Mouse (Mus musculus): ENCODE data around the gene U2surp.

Gene U2surp

DNA sequence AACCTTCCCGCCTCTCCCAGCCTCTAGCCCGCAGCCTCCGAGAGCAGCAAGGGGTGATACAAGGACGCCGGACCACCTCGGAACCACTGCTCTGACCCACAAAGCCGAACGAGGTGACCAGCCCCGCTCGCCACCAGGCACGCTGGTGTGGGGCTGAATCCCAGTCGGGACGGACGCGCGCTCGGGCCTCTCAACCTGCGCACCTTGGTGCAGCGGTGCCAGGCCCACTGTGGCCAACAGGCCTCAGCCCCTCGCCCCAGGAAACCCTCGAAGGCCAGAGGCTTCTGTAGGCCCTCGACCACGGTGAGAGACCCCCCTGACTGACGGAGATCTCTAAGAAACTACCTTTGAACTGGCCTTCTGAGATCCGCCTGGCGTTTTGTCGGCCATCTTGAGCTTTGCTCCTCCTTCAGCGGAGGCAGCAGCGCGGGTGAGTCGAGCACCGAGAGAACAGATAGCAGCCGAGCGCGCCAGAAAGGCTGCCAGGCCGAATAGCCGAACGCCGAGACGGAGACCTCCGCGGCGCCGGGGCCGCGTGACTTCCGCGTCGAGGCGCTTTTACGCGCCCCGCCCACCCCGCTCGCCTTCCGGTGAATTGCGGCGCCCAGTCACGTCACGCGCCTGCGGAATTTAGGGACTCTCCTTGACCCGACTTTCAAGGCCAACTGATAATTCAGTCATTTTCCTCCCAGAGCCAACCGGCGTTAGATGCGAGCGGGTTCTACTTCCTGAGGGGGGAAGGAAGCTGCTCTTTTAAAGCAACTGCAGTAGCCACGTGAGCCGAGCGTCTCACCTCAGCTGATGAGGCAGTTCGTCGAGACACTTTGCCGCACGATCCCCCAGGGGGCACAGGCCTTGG is at the start of gene U2surp:
Gene U2surp, minus strand, starts transcription at position 525 of the 859 bp plus-strand sequence.
- peak; percentile 94 to 96 for DNase-seq (ENCODE audit: low spot score in 2 of 2)

DNA sequence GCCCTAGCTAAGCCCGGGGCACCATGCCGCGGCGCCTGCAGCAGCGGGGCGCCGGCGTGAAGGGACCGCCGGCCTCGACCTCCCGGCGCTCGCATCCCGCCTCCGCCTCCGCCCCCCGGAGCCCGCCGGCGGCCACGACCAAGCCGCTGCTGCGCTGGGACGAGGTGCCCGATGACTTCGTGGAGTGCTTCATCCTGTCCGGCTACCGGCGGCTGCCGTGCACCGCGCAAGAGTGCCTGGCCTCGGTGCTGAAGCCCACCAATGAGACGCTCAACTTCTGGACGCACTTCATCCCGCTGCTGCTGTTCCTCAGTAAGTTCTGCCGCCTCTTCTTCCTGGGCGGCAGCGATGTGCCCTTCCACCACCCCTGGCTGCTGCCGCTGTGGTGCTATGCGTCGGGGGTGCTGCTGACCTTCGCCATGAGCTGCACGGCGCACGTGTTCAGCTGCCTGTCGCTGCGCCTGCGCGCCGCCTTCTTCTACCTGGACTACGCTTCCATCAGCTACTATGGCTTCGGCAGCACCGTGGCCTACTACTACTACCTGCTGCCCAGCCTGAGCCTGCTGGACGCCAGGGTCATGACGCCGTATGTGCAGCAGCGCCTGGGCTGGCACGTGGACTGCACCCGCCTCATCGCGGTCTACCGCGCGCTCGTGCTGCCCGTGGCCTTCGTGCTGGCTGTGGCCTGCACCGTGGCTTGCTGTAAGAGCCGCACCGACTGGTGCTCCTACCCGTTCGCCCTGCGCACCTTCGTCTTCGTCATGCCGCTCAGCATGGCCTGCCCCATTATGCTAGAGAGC is 48.3 kb upstream of the U2surp start:
- peak; percentile 27 to 64 for DNase-seq (ENCODE audit: low spot score in 2 of 2)

DNA sequence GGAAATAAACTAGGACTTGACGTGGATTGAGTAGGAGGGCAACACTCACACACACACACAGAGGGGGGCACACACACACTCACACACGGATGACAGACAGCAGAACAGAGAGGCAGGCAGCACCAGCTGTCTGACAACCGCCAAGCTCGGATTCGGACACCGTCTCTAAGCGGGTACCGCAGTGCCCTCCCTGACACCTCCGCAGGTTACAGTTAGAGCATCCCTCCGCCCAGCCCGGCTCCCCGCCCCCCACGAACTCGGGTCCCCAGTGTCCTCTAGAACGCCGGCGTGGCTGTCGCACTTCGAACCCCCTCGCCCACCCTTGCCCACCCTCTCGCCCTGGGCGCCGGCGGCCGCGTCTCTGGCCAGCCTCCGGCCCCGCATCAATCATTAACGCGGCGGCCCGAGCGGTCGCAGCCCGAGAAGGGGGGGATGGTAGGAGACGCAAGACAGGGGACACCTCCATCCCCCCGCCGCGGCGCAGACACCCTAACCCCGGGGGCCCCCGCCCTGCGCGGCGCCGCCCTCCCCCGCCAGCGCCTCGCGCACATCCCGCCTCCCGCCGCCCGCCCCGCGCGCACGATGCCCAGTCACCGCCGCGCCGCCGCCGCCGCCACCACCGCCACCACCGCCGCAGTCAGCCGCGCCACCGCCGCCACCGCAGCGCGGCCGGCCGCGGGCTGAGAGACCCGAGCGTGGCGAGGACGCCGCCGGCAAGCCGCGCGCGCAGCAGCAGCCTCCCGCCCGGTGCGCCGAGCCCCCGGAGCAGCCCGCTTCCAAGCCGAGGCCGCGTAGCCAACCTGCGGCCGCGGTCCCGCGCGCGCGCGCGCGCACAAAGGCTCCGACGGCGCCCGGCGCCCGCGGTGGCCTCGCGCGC is 47.5 kb upstream of the U2surp start, which contains the start of gene Paqr9:
Gene Paqr9, plus strand, starts transcription at position 599 of the 877 bp plus-strand sequence.
- DNase-seq (ENCODE audit: low spot score in 2 of 2), result no peak

DNA sequence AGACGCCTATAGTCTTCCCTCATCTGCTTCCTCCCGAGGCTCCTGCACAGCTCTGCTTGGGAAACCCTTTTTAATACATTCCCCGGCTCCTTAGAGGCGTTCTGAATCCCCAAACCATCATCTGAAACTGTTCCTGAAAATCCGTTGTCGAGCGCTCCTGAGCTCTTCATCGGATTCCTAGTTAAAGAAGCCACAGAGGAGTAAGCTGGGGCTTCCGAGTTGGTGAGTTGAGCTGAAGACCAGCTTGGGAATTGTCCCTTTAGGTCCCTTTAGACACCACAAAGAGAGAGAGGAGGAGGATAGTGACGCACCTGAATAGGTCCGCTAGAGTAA is 46.9 kb upstream of the U2surp start:
- DNase-seq (ENCODE audit: low spot score in 2 of 2), result peak in 1 of 2 experiments; percentile 54

DNA sequence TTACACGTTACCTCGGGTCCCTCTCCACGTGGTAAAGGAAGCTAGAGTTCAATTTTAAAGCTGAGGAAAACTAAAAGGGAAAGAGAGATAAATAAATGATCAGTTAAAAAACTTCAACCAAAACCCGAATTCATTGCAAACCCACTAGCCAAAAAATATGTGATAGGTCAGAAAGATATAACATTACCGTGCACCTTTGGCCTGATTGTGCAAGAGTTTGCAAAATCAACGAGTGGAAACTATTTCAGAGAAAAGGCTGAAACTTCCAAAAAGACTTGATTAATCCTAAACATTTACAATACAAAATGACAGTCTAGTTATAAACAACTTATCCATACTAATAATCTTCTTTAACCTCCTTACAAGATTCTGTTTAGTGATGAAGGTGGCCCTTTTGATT is 45.9 kb upstream of the U2surp start:
- DNase-seq (ENCODE audit: low spot score in 2 of 2), result no peak

DNA sequence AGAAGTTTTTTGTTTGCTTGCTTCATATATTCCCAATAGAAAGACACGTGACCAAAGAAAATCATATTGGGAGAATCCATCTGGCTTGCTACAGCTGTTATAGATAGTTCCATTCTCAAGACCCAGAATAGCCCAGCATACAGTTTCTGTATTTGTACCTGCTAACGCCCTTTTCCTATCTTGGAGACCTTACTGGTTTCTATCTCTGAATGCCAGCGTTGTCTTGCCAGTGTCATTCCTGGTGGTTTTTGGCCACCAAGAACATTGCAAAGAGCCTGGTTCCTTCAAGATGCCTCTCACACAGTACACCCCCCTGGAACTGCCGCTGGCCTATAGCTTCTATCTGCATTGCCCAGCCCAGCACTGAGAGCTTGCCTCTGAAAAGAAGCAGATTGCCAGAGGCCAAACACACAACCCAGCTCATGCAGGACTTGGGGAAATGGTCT is 44.3 kb upstream of the U2surp start:
- no peak for DNase-seq (ENCODE audit: low spot score in 2 of 2)

DNA sequence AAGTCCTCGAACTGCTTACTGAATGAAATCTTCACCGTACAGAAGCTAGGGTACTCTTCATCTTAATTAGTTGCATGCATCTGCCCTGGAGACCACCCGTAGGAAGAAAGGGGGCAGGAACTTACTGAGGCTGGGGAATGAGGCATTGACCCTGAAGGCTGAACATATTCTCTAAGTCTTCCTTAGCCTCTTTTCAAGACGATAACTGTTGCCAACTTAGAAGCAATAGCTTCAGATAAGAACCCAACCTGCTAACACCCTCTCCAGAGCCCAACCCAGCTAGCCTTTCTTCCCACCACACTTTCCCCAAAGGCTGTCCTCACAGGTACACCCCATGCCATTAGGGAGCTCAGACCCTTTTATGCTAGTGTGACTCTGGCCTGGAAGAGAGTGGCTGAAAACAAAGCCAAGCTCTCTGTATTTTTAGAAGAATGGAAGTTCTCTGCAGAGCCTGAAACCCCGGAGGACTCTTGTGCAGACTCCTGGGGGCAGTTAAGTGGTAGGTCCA is 43.5 kb upstream of the U2surp start:
- no peak for DNase-seq (ENCODE audit: low spot score in 2 of 2)

DNA sequence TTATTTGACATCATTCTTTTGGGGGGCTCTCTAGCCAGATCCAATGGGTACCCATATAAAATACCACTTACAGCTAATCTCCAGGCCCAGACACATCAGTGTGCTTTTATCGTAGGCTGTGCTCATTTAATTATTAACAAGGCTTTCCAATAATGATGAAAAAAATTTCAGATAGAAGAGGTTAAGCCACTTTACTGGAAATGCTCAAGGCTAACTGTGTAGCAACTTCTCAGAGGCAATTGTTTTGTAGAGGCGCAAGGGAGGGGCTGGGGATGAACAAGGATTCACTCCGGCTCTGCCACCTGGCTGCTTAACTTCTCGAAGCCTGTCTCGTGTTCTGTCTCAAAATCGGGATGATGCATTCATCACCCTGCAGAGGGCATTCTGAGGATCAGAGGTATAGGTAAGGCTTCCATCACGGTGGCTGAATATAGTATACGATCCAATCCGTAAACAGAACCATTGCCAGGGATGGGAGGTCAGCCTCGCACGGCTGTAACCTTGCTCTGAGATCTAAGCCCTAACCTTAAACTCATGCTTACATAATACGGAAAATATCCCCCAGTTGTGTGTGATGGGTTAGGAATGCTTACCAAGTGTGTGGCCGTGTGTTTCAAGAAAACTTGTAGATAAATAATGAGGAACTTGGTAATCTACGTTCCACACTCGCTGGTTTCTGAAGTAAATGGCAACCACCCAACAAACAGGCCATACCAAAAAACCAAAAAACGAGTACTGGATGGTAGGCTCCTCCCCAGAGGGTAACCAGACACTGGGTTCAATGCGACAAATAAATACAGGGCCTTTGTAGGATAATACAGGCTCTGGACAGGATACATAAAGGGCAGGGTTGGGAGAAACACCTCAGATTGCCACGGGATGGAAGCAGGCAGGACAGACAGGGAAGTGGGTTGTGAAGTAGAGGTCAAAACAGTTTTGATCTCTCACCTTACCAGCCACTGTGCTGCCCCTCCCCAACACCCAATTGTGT is 42.7 kb upstream of the U2surp start:
- DNase-seq (ENCODE audit: low spot score in 2 of 2), result no peak

DNA sequence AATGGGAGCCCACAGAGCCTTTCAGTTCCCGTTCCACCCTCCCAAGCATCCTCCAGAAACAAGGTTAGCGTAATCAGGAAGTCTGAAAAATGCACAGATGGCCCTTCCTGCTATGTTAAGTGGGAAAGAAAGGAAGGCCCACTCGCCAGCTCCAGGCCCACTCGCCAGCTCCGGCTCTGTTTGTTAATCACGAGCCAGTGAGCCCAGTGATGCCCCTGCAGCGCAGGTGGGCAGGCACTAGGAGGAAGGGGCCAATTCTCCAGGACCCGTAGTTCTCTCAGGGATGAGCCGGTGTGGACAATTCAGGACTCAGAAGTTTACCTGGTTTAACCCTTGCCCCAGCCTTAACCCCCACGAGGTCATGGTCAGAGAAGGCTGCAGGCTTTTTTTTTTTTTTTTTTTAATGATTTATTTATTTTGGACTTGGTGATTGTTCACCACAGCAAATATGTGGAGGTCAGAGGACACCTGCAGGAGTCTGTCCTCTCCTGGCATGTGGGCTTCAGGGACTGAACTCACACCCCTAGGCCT is 40.4 kb upstream of the U2surp start:
- peak in 1 of 2 experiments; percentile 39 for DNase-seq (ENCODE audit: low spot score in 2 of 2)

DNA sequence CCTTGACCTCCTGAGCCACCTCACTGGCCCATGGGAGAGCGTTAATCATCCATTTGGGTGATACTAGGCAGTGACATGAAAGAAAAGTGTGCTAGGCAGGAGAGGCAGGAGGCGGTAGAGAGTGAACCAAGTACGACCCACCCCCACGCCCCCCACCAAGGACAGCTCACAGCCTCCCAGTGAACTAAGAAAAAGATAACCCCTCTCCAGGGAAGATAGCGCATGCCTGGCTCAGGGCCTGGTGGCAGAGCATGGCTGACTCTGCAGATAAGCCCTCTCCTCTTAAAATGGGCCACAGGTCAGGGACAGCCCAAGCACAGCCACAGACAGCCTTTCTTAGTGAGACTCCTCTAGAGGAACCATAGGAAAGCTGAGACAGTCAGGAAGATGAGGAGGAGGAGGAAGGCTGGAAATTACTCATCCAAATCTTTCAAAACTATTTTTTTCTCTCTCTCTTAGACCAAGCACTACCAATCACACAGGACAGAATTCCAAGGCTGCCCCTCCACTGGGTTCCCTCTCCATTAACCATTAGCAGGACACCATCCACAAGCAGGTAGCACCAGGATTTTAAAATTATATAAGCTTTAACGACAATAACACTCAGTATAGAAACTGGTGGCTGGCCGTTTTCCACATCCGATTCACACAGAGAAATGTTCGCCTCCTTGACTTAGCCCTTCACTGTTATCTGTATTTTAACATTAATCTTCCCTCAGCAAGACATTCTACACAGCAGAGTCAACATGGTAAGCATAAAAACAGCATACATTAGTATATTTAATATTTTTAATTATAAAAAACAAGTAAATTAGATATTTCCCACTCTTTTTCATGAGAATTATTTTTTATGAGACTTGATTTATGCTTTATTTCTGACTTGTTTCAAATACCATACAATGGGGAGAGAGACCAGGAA is 39.3 kb upstream of the U2surp start:
- no peak for DNase-seq (ENCODE audit: low spot score in 2 of 2)

DNA sequence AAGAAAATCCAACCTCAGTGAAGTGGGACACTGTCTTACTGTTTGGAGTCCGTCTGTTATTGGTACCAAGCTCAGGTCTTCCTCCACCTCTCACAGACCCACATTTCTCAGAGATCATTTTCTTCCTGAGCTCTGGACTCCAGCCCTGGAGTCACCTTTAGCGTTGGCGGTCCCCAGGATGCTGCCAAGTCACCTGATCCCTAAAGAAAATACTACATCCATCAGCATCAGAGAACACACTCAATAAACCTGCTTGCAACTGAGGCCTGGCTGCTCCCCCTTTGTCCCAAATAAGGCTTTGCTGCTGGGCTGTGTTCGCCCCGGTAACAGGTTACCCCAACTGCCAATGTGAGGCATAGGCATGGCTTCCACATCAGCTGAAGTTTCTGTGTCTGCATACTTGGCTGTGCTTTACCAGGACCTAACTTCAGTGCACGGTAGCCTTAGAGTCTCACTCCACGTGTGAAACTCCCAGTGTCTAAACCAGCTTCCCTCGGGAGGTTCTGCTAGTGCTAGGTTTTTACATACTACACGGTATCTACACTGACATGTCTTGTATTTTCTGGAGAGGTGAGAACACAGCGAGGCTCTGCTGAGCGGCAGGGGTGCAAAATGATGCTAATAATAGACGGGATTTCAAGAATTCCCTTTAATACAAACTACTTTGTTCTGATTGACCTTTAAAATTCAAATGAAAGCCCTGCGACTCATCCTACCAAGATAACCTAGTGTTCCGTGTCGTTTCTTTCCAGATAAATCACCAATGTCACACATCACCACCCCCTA is 38.0 kb upstream of the U2surp start:
- DNase-seq (ENCODE audit: low spot score in 2 of 2), result no peak

DNA sequence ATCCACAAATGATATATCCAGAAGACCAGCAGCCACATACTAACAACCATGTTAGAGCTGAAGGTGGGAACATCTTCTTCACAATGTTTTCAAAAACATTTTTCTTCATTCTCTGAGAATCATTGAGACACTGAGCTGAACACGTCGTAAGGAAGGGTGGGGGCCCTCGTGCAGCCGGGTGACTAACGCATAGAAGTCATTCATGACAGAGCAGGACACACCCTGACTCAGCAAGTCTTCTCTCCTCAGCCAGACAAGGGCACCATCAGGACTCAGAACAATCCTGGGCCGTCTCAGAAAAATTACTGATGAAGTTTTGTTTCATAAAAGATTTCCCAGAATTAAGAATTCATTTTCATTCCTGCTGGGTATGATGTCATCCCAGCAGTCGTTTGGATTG is 34.9 kb upstream of the U2surp start:
- DNase-seq (ENCODE audit: low spot score in 2 of 2), result no peak

DNA sequence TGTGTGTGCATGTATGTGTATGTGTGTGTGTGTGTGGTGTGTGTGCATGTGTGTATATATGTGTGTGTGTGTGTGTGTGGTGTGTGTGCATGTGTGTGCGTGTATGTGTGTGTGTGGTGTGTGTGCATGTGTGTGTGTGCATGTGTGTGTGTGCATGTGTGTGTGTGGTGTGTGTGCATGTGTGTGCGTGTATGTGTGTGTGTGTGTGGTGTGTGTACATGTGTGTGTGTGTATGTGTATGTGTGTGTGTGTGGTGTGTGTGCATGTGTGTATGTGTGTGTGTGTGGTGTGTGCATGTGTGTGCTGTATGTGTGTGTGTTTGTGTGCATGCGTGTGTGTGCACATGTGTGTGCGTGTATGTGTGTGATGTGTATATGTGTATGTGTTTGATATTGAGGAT is 32.8 kb upstream of the U2surp start:
- no peak for DNase-seq (ENCODE audit: low spot score in 2 of 2)

DNA sequence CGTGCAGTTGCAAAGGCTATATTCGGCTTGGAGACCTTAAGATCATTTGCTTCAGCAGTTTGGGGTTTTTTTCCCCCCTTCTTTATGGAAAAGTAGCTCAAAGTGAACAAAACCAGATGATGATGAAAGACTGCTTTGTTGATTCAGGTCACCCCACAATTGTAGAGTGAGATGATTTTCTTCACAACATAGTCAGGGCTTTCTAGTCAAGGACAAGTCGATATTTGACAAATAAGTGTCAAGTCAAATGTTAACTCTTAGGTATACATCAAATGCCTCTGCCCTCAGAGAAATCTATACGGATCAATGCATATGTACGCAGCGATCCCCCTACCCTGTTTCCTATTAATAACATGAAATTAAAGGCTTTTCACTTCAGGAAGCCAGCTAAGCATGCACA is 30.7 kb upstream of the U2surp start:
- DNase-seq (ENCODE audit: low spot score in 2 of 2), result no peak

DNA sequence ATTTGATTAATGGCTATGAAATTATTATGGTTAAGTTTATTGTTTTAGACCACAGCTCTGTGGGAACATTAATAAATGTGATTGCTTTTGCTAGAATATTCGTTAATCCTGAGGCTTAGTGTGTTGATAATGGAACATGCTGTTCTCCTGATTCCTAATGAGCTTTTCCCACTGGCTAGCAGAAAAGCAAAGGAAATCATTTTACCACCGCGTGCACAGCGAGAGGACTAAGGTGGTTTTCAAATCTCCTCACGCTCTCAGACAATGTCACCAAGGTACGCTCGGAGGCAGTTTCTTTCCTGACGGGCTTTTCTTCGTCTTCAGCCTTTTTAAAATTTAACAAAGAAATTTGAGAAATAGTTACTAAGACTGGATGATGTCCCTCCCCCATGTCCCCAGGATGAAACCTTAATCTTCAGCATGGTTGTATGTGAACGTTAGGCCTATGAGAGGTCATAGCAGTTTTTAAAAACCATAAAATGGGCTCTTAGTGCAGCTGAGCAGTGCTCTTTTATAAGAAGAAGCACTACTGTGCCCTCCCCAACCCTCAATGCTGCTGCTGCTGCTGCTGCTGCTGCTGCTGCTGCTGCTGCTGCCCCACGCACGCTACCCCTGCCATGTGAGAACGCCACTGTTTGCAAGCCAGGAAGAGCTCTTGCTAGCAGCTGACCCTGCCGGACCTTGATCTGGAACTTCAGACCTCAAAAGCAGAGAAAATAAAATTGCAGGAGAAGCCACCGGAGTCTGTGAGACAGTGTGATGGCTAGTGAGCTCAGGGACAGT is 30.0 kb upstream of the U2surp start:
- no peak for DNase-seq (ENCODE audit: low spot score in 2 of 2)

DNA sequence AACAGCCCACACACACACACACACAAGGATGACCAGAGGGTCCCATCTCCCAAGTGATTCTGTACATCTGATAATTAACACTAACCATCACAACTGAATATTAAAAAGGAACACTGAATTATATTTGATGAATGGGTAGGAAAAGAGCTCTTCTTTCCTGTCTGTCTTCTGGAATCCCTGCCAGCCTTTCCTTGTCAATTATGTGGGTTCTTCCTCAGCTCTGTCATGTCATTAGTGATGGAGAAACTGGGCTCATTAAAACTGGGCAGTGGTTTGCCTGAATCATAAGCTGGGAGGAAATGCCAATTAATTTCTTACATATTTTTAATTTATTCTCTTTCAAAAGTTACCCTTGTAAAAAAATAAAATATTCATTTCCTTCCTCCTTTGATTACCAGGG is 29.4 kb upstream of the U2surp start:
- DNase-seq (ENCODE audit: low spot score in 2 of 2), result no peak

DNA sequence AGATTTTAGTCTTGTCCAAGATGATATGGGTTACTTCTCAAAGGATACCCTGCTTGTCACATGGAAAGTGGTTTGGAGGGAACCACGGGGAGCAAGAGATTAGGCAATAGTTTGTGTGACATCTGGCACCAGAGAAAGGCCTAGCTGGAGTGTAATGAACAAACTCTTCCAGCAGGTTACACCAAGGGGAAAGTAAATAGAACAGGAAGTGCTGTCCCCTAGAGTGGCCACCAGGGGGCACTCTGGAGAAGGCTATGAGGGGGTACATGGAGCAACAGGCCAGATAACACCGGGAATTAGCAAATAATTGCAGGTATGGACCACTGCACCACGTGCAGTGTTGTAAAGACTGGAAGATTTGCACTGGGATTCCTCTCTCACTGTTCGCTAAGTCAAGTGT is 28.7 kb upstream of the U2surp start:
- no peak for DNase-seq (ENCODE audit: low spot score in 2 of 2)

Measured in left cerebral cortex, adult 9 months (tissue).